Mouse (Mus musculus): ENCODE results near the gene Mepce.

Mepce gene

GRCm38 (mm10) chr5:137788171-137788570 is 716 bp upstream of the Mepce start:
- no peak for DNase-seq (ENCODE audit: low spot score)

GRCm38 (mm10) chr5:137786109-137786942 is 1.1 kb downstream of the Mepce start:
- DNase-seq (ENCODE audit: low spot score), result peak; percentile 100

- DNase-seq (ENCODE audit: low spot score), result no peak
Measured at GRCm38 (mm10) chr5:137785164-137786031, 2.1 kb downstream of the Mepce start.

GRCm38 (mm10) chr5:137784546-137784945 is 2.9 kb downstream of the Mepce start:
- DNase-seq (ENCODE audit: low spot score), result no peak

- no peak for DNase-seq (ENCODE audit: low spot score)
Measured at GRCm38 (mm10) chr5:137783901-137784540, 3.4 kb downstream of the Mepce start.

GRCm38 (mm10) chr5:137782776-137783522 is 4.5 kb downstream of the Mepce start:
- no peak for DNase-seq (ENCODE audit: low spot score)

GRCm38 (mm10) chr5:137781661-137782060 is 5.8 kb downstream of the Mepce start:
- DNase-seq (ENCODE audit: low spot score), result no peak

- no peak for DNase-seq (ENCODE audit: low spot score)
Measured at GRCm38 (mm10) chr5:137779053-137779933, 8.2 kb downstream of the Mepce start.

GRCm38 (mm10) chr5:137778635-137779034 is 8.8 kb downstream of the Mepce start, which contains the start of gene Ppp1r35:
TSS of gene Ppp1r35 (plus strand) at chr5:137778849.
- DNase-seq (ENCODE audit: low spot score), result peak; percentile 94

- no peak for DNase-seq (ENCODE audit: low spot score)
Measured at GRCm38 (mm10) chr5:137777267-137777845, 10.1 kb downstream of the Mepce start.

GRCm38 (mm10) chr5:137776408-137776918 is 11.0 kb downstream of the Mepce start:
- no peak for DNase-seq (ENCODE audit: low spot score)

GRCm38 (mm10) chr5:137775587-137776290 is 11.7 kb downstream of the Mepce start:
- DNase-seq (ENCODE audit: low spot score), result no peak

GRCm38 (mm10) chr5:137772755-137773154 is 14.7 kb downstream of the Mepce start:
- no peak for DNase-seq (ENCODE audit: low spot score)

- DNase-seq (ENCODE audit: low spot score), result peak; percentile 78
Measured at GRCm38 (mm10) chr5:137770709-137771108, 16.7 kb downstream of the Mepce start.

GRCm38 (mm10) chr5:137768475-137768874 is 19.0 kb downstream of the Mepce start:
- no peak for DNase-seq (ENCODE audit: low spot score)

- no peak for DNase-seq (ENCODE audit: low spot score)
Measured at GRCm38 (mm10) chr5:137766270-137766669, 21.2 kb downstream of the Mepce start.

GRCm38 (mm10) chr5:137764609-137765340 is 22.7 kb downstream of the Mepce start:
- no peak for DNase-seq (ENCODE audit: low spot score)

GRCm38 (mm10) chr5:137759971-137760412 is 27.5 kb downstream of the Mepce start:
- peak; percentile 84 for DNase-seq (ENCODE audit: low spot score)
